Mouse (Mus musculus) E14TG2a.4 (cell line): ENCODE results near the gene Olfr1185-ps1.
"Not testable (repeated sequence)": the region's sequence is repeated elsewhere in the genome, so short reads cannot be mapped to it uniquely, and the experiment has no call there.

Experiments used
- CTCF ChIP-seq: conservative IDR thresholded peaks from 2 replicates; pipeline ENCODE4 v1.5.1; 2014; ENCODE audit warnings: low read length
- POU5F1 ChIP-seq: IDR thresholded peaks from 2 replicates; pipeline ENCODE4 v1.6.1; 2014; ENCODE audit warnings: low read length, borderline replicate concordance

DNA sequence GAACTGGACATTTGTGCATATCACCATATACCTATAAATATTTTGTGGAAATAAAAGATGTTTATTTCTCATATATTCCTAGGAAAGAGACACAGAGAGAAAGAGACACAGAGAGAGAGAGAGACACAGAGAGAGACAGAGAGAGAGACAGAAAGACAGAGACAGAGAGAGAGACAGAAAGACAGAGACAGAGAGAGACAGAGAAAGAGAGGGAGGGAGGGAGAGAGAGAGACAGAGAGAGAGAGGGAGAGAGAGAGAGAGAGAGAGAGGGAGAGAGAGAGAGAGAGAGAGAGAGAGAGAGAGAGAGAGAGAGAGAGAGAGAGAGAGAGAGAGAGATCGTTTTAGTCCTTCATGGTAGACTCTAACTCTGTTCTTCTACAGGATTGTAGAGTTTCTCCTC is 38.6 kb upstream of the Olfr1185-ps1 start, which contains the start of gene Olfr1183:
- TF ChIP-seq CTCF, POU5F1: not testable (repeated sequence)
